Mouse (Mus musculus): ENCODE measurements around the gene Tk1.

Tk1 gene

GRCm38 (mm10) chr11:117768725-117769682 is 56.9 kb downstream of the Tk1 start:
- DNase-seq (ENCODE audit: low spot score): no peak

GRCm38 (mm10) chr11:117766275-117766674 is 59.6 kb downstream of the Tk1 start:
- DNase-seq (ENCODE audit: low spot score): no peak
